Mouse (Mus musculus): ENCODE measurements around the gene Bcr. TPM values are rescaled to one million over a fixed set of nuclear protein-coding genes. Genes with fewer than 3 reads are reported as not detected.
A peak's percentile ranks its signal among the peaks of the same experiment; 100 is the strongest.

The Bcr gene
- polyA plus RNA-seq, 1 experiment from 2014 or later = 4.7 TPM

DNA sequence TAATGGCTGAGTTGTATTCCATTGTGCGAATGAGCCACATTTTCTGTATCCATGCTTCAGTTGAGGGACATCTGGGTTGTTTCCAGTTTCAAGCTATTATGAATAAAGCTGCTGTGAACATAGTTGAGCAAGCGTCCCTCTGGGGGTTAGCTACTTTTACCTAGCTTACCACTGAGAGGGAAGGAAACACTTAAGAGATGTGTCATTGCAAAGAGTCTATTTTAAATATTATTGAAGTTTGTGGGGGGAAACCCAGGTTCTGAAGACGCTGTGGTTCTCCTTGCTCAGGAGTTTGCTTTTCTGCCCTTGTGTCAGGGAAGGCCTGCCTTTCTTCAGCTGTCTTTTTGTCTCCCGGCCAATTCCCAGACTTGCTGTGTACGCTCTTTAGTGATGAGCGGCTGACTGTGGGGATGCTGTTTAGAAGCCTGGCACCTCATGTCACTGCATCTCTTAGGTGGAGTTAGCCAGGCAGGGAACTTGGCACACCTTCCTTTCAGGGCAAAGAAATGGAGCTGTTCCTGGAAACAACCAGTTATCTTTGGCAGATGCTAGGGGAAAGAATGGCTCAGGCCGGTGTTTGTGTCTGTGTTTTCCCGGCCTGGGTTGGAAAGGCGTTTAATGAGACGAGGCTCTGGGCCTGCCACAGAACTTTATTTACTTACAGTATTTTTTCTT, 31.2 kb downstream of the Bcr start:
- H3K27me3 ChIP-seq (ENCODE audit: control insufficient read depth, insufficient read depth, low read length) = no peaks in the 10 kb centered on the region
- H3K4me2 ChIP-seq (replicated peaks; ENCODE audit: low read depth) = no peak overlapping the region
- ATAC-seq (ENCODE audit: low FRiP score, low TSS enrichment) (no peak), DNase-seq (ENCODE audit: low spot score) (no peak)
- WGBS = 42% methylated on average over 10 of the region's 10 CpGs
- H3K27ac ChIP-seq (replicated peaks) = no peak overlapping the region
- no peaks in the 10 kb centered on the region for H3K9me3 ChIP-seq (ENCODE audit: control insufficient read depth, low read length)
- peaks cover 5% of the 10 kb centered on the region; the same call in 1 of the 2 replicates for H3K4me1 ChIP-seq (replicated peaks; ENCODE audit: control insufficient read depth, insufficient read depth)
- H3K4me3 ChIP-seq (ENCODE audit: low read depth, low read length) = no peak overlapping the region
- TF ChIP-seq CTCF (IDR thresholded peaks at IDR 0.05; ENCODE audit: low read depth) = no peak
- H3K9ac ChIP-seq (ENCODE audit: low read length) = no peak overlapping the region
- no peaks in the 10 kb centered on the region for H3K36me3 ChIP-seq (ENCODE audit: control insufficient read depth, insufficient read depth, low read length)

DNA sequence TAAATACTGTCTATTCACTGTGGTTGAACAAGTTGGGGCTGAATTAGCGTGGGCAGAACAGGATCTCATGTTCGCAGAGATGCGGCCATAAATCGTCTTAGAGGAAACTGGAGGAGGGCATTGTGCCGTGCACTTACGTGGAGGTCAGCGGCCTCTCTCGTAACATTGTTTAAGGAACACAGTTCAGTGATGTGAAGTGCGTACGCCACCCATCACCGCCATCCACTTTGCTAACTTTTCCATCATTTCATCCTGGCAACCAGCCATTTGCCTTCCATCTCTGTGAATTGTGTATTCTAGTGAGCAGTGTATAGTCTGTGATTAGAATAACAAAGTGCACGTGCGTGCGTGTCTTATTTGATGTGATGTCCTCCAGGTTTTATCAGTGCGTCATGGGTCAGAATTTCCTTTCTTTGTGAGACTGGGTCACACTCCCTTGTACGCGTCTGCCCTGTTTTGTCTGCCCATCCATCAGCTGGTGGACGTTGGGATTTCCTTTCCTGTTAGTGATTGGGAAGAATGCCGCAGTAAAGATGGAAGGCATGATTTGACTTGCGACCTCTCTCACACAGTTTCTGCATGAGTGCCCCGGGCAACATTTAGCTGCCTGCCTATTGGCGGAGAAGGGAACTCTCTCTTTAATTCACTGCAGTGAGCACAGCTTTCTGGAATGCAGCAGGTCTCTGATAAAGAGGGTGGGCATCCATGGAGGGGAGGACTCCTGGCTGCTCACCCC, 33.0 kb downstream of the Bcr start:
- DNase-seq (ENCODE audit: low spot score) = no peak
- ATAC-seq (ENCODE audit: low FRiP score, low TSS enrichment) = peak; percentile 30; the same call in 1 of the 2 replicates

DNA sequence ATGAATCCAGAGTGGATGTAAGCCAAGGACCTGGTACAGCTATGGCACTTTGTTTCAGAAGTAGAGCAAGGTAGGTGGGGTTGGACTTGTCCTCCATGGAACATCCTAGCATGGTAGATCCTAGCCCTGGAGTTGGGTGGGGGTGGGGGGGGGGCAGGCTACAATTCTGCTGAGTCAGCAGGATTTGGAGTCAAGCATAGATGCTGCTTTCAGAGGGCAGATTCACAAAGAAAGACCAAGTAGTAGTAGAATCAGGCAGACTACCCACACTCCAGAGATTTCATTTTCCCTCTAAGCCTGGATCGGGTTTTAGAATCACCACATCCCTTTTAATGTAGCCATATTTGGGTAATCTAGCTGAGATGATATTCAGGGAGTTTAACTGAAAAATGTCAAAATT, 33.9 kb downstream of the Bcr start:
- H3K9ac ChIP-seq (ENCODE audit: low read length) = no peak overlapping the region
- no peaks in the 10 kb centered on the region for H3K27me3 ChIP-seq (ENCODE audit: control insufficient read depth, insufficient read depth, low read length)
- H3K4me1 ChIP-seq (replicated peaks; ENCODE audit: control insufficient read depth, insufficient read depth) = peaks cover 8% of the 10 kb centered on the region
- TF ChIP-seq EP300 (optimal IDR thresholded peaks at IDR 0.05) (no peak), CTCF (IDR thresholded peaks at IDR 0.05; ENCODE audit: low read depth) (no peak)
- no peak for DNase-seq (ENCODE audit: low spot score)
- no peak overlapping the region for H3K4me2 ChIP-seq (replicated peaks; ENCODE audit: low read depth)
- ATAC-seq (ENCODE audit: low FRiP score, low TSS enrichment) = no peak
- no peaks in the 10 kb centered on the region for H3K9me3 ChIP-seq (ENCODE audit: control insufficient read depth, low read length)
- H3K4me3 ChIP-seq (ENCODE audit: low read depth, low read length) = no peak overlapping the region
- H3K36me3 ChIP-seq (ENCODE audit: control insufficient read depth, insufficient read depth, low read length) = no peaks in the 10 kb centered on the region
- 96% methylated on average over 1 of the region's 1 CpGs for WGBS
- no peak overlapping the region for H3K27ac ChIP-seq (replicated peaks)

More for the DNA sequence above, 33.0 kb downstream of the Bcr start:
- Histone ChIP-seq H3K4me3 (ENCODE audit: low read depth, low read length) (no peak overlapping the region), H3K4me1 (replicated peaks; ENCODE audit: control insufficient read depth, insufficient read depth) (peaks cover 5% of the 10 kb centered on the region; the same call in 1 of the 2 replicates), H3K9ac (ENCODE audit: low read length) (no peak overlapping the region), H3K27ac (replicated peaks) (no peak overlapping the region), H3K36me3 (ENCODE audit: control insufficient read depth, insufficient read depth, low read length) (no peaks in the 10 kb centered on the region), H3K4me2 (replicated peaks; ENCODE audit: low read depth) (no peak overlapping the region), H3K27me3 (ENCODE audit: control insufficient read depth, insufficient read depth, low read length) (no peaks in the 10 kb centered on the region), H3K9me3 (ENCODE audit: control insufficient read depth, low read length) (no peaks in the 10 kb centered on the region)
- TF ChIP-seq CTCF (IDR thresholded peaks at IDR 0.05; ENCODE audit: low read depth) (no peak), EP300 (optimal IDR thresholded peaks at IDR 0.05) (no peak)
- 34% methylated on average over 22 of the region's 22 CpGs for WGBS

DNA sequence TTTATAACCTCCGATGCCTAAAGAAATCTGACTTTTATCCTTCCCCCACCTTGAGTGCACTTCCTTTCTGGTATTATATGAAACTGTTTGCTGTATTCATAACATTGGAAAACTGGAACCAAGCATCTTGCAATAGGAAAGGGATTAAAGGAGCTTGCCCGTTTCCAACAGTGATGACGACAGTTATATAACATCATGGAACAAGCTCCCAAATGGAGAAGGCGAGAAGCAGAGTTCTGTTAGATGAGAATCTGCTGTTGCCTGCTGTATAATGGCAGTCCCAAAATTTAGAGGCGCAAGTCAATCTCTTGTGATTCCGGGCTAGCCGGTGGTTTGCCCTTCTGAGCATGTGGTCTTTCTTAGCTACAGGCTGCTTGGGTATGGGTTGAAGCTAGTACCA, 34.8 kb downstream of the Bcr start:
- no peak for ATAC-seq (ENCODE audit: low FRiP score, low TSS enrichment)
- WGBS = 93% methylated on average over 7 of the region's 7 CpGs
- no peak for DNase-seq (ENCODE audit: low spot score)
- no peak overlapping the region for H3K4me2 ChIP-seq (replicated peaks; ENCODE audit: low read depth)
- no peak overlapping the region for H3K9ac ChIP-seq (ENCODE audit: low read length)
- H3K36me3 ChIP-seq (ENCODE audit: control insufficient read depth, insufficient read depth, low read length) = no peaks in the 10 kb centered on the region
- H3K27ac ChIP-seq (replicated peaks) = no peak overlapping the region
- no peak overlapping the region for H3K4me3 ChIP-seq (ENCODE audit: low read depth, low read length)
- no peaks in the 10 kb centered on the region for H3K27me3 ChIP-seq (ENCODE audit: control insufficient read depth, insufficient read depth, low read length)
- peaks cover 8% of the 10 kb centered on the region for H3K4me1 ChIP-seq (replicated peaks; ENCODE audit: control insufficient read depth, insufficient read depth)
- no peaks in the 10 kb centered on the region for H3K9me3 ChIP-seq (ENCODE audit: control insufficient read depth, low read length)
- no peak for TF ChIP-seq CTCF (IDR thresholded peaks at IDR 0.05; ENCODE audit: low read depth)

DNA sequence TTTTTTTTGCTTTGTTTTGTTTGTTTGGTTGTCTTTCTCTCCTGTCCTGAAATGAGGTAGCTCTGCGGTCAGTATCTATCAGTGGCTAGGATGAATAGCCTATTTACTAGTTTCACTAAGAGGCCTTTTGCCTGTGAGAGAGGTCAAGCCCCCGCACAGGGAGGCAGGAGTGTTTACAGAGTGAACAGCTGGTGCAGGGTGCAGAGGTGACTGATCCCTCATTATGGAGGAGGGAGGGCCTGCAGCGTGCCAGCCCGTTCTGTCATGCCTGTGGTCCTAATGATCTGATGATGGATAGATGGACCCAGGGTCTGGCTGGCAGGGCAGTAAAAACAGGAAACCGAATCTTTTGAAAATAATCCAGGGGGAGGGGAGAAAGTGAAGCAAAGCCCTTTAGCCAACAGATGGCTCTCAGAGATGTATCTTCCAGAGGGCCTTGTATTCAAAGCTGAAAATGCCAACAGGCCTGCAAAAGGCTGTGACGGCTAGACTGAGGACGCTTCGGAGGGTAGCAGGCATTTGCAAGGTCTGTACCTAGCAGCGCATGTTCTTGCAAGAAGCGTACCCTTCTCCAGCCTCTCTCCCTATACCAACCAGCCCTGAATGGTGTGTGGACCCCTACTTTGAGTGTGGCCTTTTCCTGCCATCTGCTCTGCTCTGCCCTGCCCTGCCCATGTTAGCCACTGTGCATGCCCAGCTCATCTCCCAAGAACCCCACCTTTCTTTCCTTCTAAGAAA, 38.2 kb downstream of the Bcr start:
- TF ChIP-seq CTCF (IDR thresholded peaks at IDR 0.05; ENCODE audit: low read depth) (no peak), EP300 (optimal IDR thresholded peaks at IDR 0.05) (no peak)
- H3K27me3 ChIP-seq (ENCODE audit: control insufficient read depth, insufficient read depth, low read length) = no peaks in the 10 kb centered on the region
- ATAC-seq (ENCODE audit: low FRiP score, low TSS enrichment) (no peak; the same call in 1 of the 2 replicates), DNase-seq (ENCODE audit: low spot score) (no peak)
- no peak overlapping the region for H3K27ac ChIP-seq (replicated peaks)
- H3K4me3 ChIP-seq (ENCODE audit: low read depth, low read length) = no peak overlapping the region
- no peak overlapping the region for H3K9ac ChIP-seq (ENCODE audit: low read length)
- whole genome bisulfite sequencing = 43% methylated on average over 10 of the region's 10 CpGs
- peaks cover 5% of the 10 kb centered on the region for H3K4me1 ChIP-seq (replicated peaks; ENCODE audit: control insufficient read depth, insufficient read depth)
- H3K9me3 ChIP-seq (ENCODE audit: control insufficient read depth, low read length) = no peaks in the 10 kb centered on the region
- no peak overlapping the region for H3K4me2 ChIP-seq (replicated peaks; ENCODE audit: low read depth)
- no peaks in the 10 kb centered on the region for H3K36me3 ChIP-seq (ENCODE audit: control insufficient read depth, insufficient read depth, low read length)

Measured in stomach, postnatal 0 days (tissue).